Mouse (Mus musculus) 416B (cell line): ENCODE data around the gene Glyat.
A peak's percentile ranks its signal among the peaks of the same experiment; 100 is the strongest.
"Not testable (repeated sequence)": the region's sequence is repeated elsewhere in the genome, so short reads cannot be mapped to it uniquely, and the experiment has no call there.

Experiments
- DNase-seq: peaks from one replicate; pipeline ENCODE4 v3.0.0; 2011; ENCODE audit warnings: low read depth

The Glyat gene

DNA sequence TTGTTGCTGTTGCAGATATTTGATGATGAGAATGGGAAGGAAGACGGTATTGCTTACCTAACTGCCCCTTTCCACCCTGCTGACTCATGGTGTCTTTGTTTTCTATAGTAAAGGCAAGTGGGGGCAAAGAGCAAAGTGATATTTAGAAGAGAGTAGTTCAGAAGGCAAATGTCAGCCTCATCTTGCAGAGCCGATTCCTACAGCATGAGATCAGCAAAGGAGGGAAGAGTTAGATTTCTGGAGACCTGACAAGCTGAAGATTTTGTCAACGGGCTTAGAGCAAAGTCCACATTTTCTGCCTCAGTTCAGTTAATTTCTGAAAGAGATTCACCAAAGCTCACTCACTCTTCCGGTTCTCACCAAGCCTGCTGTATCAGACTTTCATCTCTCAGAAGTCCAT is at the start of gene Glyat:
TSS of gene Glyat (plus strand) at position 133 of the 400 bp plus-strand sequence.
- DNase-seq = peak; percentile 87

DNA sequence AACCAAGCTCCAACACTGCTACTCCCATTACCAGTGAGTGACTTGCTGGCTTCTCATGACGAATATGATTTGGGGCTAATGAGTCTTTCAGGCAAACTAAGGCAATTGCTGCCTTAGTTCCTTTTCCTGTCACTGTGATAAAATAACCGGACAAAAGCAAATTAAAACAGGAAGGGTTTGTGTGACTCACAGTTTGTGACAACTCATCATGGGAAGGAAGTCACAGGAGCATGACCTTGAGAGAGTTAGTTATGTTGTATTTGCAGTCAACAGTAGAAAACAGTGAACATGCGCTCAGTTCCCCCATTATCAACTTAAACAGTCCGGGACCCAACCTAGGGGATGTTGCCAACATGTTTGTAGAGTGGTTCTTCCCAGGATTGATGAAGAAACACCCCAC is 47.8 kb upstream of the Glyat start:
- DNase-seq = peak; percentile 91

DNA sequence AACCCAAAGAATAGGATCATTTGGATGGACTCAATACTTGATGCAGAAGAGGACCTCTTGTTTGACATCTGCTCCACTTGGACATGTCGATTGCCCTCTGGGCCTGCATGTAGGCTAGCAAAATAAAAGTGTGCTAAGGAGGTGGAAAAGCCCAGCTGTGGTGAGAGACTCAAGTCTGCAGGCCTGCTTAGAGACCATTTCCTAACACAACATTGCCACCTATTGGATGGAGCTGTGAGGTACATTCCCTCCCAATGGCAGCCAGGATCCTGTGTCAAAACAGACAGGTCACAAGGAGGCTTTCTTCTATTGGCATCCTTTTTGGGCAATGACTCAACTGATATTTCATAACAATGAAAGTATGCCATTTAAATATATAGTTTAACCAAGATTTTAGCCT is 41.2 kb upstream of the Glyat start:
- DNase-seq = peak; percentile 91

DNA sequence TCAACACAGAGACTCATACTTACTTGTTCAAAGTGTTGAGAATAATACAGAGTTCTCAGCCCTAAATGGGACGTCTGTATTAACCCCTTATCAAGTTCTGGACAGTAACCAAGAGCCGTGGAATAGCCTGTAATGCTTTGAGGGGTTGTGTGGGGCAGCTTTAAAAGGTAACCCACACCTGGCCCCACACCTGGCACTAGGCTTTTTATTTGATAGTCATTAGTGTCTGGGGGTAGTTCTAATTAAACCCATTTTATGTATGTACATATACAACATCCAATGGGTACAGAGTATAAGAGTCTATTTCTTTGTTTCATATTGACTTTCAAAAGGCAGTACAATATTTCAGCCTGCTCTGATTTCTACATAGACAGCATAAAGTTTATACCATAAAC is 38.0 kb upstream of the Glyat start:
- no peak for DNase-seq

DNA sequence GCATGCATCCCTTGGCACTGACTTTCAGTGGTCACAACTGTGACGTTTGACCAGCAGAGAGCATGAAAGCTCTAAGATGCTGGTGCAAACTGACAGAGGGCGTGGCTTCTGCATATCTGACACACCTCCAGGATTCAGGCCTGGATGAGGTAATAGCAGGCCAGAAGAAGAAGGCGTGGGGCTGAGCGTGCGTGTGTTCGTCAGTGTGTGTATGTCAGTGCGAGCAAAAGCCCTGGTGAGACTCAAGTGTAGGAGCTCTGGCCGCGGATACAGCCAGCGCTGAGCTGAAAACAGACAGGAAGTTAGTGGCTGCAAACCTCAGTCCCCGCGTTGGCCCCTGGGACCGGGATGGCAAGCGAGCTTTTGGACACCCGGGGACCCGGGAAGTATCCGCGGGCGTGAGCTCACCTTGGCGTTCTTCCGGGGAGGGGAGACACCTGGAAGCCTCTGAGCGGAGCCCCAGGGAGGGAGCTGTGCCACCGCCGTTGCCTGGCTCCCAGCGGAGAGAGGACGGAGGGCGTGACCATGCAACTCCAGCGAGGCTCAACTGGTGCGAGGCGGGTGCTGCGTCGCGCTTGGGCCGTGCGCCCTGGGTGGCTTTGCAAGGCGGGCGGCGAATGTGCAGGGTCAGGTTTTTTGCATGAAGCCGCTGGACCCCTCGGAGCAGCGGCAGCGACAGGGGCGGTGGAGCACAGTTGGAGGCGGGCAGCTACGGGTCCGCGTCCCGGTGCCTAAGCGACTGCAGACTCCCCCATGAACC is 37.4 kb upstream of the Glyat start:
- peak; percentile 94 for DNase-seq

DNA sequence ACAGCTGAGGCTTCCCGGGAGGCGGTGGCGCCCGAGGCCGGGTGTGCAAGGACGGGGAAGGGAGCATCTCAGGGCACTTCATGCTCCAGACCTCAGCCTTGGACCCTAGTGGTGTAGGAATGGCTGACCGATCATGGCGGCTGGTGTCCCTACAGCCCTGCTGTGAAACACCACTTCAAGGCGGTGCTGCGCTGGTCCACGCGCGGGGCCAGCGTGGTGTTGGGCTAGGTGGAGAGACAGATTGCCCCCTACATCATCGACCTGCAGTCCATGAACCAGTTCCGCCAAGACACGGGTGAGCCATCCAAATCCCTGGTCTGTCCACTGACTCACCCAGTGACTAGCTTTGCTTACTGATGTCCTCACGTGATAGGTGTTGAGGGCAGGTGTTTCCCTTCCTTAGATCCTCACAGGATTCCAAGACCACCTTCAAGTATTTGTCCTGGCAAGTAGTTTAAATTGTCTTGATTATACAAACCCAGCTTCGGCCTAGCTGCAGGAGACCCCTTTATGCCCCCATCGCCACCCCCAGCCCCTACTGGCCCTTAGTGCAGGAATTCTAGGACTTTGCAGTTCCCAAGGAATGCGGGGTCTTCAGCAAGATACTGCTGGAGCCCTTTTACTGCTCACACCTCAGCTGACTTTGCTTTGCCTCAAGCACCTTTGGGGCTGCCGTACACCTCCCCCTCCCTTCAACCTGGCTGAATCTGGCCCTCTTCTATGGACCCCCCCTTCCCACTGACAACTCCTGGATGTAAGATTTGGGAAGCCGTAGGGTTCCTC is 36.6 kb upstream of the Glyat start:
- no peak for DNase-seq

DNA sequence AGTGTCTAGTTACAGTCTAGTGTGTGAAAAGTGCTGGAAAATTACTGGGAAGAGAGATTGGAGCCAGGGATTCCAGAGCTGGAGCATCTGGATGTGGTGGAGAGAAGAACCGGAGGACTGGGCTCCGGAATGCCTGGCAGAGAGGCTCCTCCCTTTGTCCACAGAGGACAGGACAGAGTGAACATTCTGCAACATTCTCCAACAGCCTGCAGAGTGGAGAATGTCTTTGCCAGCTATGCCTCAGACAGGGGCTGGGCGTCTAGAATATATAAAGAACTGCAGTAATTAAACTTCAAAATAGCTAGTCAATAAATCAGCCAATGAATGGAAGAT is 36.1 kb upstream of the Glyat start:
- DNase-seq = no peak

DNA sequence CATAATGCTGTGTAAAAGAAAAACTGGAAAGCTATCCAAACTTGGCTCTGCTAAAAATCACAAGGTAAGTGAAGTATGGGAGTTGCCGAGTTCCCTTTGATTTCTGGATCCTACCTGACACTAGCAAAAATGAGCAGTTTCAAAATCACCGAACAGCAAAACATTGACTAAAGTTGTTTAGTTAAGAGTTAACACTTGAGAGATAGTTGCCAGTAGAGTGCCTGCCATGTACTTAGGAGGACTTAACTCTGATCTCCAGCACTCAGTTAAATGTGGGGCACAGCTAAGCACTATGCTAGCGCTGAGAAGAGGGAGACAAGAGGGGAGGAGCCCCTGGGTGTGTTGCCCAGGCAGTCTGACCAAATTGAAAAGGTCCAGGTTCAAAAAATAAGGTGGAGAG is 34.4 kb upstream of the Glyat start:
- no peak for DNase-seq

DNA sequence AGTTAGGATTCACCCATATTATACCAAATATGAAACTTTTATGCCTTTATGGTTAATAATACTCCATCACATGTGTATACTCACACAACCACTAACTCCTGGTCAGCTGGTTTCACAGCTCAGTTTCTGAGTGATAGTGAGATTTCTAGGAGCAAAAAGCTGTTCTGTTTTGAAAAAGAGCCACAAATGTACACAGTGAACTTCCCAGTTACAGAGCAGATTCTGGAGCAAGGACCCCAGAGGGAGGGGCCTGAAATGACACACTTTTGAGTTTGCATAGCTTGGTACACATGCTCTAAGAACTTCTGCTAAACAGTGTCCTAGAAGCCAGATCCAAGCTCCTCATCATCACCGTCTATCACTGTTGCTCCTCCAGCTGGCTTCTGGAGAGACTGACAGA is 33.4 kb upstream of the Glyat start, which contains the start of gene Gm4952:
TSS of gene Gm4952 (plus strand) at position 301 of the 400 bp plus-strand sequence.
- DNase-seq = no peak

DNA sequence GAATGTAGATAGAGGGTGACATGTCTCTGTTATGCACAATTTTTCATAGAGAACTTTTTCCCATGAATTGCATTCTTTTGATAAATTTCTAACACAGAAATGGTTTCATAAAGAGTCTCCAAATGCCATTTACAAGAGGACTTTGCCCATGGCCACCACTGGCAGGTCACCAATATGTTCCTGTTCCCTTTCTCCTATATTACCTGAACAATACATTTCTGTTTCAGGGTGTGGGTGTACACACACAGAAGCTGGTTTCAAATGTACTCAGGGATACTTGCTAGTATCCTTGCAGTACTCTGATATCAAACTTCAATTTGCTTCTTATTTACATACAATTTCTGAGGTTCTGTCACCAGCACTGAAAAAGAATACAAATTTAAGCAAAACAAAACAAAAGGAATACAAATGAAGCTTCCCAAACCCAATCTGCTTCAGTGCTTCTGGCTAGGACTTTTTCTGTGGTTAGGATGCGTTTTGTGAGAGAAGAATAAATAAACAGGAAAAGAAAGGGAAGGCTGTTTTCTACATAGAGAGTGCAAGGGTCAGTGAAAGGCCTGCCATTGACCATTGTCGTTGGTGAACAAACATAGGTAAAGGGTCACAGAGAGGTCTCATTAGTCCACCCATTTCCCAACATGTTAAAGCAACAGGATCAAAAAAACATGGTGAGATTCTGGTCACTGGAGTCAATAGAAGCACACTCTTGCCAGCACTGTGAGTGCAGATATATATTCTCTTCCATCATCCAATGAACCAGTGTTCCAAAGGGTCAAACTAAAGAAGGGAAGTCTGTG is 32.2 kb upstream of the Glyat start:
- DNase-seq = no peak

DNA sequence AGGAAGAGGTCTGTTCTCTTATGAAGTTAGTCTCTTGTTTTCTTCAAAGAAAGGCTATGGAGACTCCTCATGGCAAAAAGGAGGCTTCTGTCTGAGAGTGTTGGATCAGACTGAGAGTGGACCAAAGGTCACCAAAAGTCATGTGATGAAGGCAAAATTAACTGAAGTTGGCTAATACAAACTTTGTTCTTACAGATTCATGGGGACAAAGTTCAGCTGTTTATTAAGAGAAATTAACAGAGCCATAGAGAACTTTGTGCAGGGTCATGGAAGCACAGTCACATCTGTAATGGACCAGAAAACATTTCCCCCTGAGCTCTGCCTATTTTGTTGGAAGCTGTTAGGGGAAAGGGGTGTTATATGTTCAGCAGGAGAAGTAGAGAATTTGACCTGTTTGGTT is 24.8 kb upstream of the Glyat start:
- DNase-seq = no peak

DNA sequence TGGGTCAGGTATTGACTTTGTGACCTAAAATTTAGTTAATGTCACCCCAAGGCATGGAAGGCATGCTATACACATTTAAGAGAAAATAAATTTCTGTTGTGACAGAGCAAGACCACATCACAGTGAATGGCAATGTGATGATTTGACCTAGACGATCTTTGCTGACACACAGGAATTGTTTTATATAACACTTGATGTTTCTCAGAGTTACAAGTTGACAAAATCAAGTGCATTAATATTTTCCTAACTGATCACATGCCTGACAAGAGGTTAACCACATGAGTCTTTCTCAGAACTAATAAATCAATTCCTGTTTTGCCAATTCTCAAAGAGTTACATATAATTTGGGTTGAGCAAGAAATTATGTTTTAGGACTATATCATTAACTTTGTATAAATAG is 19.5 kb upstream of the Glyat start:
- DNase-seq = no peak

DNA sequence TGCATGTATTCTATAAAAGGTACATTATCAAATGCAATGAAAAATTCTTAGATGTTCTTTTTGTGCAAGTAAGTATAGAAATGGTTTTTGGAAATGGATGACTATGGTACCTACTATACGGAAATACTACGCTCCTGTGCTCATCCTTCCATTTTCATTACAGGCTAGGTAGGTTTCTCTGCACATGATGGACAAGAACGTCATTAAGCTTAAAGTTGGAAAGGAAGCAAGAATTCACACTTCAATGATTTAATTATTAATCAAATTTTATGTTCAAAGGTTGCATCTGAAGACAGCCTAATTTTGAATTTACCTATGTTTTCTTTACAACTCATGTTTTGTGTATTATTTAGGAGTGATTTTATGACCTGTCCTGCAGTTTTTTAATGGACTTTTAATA is 1.2 kb downstream of the Glyat start:
- DNase-seq = no peak

DNA sequence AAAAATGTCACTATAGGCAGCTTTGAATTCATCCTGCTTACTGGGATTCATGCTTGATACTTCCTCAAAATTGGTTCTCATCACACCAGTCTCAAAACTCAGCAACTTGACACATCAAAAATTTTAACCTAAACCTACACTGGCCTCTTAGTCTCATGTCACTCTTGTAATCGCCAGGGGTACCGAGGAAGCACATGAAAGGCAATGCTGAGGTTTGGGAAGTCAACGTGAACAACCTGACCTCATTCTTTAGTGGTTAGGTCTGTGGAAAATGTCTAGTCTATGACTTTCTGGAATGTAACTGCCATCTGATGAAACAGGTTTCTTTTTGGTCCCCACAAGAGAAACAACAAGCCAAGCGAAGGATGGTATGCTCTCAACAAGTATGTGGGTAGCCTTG is 1.9 kb downstream of the Glyat start:
- peak; percentile 38 for DNase-seq

DNA sequence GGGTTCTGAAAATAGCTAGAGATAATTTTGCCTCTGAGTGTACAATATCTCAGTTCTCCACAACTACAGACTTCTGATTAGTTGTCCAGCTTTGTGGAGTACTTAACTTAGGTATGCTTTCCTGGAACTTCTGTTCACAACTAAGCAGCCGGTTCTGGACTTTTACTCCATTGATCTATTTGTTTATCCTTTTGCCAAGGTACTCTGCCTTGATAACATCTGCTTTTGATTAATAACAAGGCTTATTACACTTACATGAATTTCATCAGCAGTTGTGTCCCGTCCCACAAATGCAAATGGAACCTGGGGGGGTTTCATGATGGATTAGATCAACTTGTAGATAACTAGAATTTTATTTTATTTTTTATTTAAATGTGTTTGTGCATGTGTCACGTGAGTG is 3.8 kb downstream of the Glyat start:
- DNase-seq = no peak

DNA sequence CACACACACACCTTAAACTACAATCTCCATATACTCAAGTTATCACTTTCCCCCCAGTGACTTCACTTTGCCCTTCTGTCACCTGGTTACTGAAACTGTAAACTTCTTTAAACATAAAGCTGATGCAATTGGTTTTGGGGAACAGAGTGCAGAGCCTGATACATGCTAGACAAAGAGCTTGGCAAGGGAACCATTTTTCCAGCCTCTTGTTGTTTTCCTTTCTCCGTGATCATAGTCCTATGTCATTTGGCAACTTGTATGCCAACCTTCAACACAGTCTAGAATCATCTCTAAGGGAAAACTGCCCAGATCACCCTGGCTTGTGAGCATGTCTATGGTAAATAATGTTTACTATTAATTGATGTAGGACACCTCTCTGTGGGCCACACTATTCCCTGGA is 4.9 kb downstream of the Glyat start:
- DNase-seq = no peak

DNA sequence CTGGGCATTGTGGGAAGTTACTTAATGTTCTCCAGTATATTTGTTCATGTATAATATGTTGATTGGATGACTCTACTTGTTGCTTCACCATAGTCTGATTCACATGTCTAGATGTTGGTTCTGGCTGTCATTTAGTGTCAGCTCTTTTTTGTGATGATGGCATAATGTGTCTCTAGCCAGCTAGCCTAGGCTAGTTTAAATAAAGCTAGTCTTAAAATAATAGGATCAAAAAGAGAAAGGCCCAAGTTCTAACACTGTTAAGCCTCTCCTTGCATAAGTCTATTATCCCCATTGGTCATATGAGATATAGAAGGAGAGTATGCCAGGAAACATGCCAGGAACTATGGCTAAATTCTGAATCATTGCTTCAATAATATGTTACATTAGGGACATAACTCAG is 16.4 kb downstream of the Glyat start:
- no peak for DNase-seq

DNA sequence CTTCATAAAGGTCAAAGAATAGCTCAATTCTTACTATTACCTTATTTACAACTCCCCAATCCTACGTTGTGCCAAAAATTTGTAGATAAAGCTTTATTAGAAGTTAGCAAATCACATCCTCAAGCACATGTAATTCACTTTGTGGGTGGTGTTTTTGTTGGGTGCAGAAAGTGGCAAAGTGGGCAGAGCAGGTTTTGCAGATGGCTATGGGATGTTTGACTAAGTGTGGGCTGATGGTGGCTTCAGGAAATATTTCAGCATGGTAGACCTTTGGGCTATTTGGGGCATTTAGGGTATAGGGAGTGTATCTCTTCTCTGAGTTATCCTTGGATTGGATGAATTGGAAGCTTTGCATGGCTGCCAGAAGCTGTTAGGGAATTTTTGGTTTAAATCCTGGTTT is 33.0 kb downstream of the Glyat start:
- DNase-seq = no peak

DNA sequence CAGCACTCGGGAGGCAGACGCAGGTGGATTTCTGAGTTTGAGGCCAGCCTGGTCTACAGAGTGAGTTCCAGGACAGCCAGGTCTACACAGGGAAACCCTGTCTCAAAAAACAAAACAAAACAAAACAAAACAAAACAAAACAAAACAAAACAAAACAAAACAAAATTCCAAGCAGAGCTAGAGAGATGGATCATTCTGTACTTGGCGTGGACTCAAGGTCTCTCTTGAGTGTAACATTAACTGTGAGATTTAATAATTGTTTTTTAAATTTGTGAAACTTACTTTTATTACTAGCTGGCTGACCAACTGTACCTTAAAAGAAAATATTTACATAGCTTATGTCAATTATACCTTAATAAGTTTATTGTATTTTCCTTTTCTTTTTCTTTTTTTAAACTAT is 35.5 kb downstream of the Glyat start:
- DNase-seq = not testable (repeated sequence)

DNA sequence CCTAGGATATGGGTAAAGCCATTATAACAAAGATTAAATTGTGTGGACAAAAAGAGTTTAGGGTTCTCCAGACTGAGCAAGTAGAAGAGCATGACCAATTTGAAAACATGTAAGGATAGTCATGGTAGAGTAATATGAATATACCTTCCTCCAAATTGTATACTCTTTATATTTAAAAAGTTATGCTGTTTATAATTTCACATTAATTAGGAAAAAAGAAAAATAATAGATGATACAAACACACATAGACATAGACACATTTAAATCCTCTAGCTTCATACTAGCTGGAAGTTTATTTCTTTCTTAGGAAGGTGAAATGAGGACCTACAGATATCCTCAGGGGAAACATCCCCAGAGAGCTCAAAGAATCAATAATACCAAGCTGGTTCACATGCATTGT is 37.0 kb downstream of the Glyat start, which contains the start of gene Olfr1442:
TSS of gene Olfr1442 (plus strand) at position 301 of the 400 bp plus-strand sequence.
- DNase-seq = no peak

DNA sequence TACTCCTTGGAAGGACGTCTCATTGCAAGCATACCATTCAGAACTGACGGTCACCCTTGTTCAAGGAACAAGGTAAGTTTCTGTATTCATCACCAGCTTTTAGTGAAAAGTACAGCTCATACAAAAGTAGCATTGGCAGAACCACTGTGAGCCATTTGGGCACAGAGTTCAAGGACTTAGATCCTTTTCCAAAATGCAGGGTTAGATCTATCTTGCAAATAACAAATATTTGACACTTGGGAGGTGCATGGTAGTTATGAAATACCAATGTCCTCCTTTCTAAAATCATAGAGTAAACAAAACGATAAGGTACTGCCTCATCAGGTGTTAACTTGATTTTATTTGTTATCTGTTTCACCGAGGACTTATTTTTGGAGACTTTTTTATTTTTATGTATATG is 37.9 kb downstream of the Glyat start:
- DNase-seq = no peak

DNA sequence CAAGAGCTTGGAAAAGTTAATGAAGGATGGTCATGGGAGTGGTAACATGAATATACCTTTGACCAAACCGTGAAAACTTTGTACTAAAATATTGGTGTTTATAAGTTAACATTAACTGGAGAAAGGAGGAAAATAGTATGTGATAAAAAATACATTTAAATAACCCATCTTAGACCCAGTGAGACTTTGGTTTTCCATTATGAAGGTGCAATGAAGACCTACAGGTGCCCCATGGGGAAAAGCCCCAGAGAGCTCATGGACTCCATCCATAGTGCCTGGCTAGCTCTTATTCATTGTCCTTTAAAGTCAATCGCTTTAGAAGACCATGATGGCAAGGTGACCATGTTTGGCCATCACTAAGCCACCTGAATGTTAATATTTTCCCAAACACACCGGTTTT is 44.7 kb downstream of the Glyat start, which contains the start of gene Olfr1443:
TSS of gene Olfr1443 (plus strand) at position 301 of the 400 bp plus-strand sequence.
- DNase-seq = no peak

DNA sequence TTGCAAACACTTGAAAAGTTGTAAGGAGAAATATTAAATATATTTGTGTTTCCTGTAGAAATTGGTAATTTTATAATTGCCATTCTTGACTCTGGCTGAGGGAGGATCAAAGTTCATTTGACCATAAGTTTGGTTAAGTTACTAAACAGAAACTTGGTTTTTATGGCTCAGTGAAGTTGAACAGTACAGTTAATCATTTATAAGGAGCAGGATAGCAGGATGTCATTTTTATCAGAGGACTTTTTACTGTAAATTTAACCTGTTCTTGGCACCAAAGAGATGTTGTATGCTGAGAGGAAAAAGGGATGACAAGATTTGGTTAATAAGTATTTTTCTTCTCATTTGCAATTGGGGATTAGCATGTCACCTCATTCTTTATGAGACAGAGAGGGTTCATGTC is 51.5 kb downstream of the Glyat start:
- no peak for DNase-seq
